Mouse (Mus musculus): Measurements from ENCODE around the gene Tex13a. TPM values are rescaled to one million over a fixed set of nuclear protein-coding genes. Genes with fewer than 3 reads are reported as not detected.

Tex13a gene
- polyA plus RNA-seq (2012; ENCODE audit: insufficient read depth, insufficient read length, missing spikeins) = not detected in 2 replicates

DNA sequence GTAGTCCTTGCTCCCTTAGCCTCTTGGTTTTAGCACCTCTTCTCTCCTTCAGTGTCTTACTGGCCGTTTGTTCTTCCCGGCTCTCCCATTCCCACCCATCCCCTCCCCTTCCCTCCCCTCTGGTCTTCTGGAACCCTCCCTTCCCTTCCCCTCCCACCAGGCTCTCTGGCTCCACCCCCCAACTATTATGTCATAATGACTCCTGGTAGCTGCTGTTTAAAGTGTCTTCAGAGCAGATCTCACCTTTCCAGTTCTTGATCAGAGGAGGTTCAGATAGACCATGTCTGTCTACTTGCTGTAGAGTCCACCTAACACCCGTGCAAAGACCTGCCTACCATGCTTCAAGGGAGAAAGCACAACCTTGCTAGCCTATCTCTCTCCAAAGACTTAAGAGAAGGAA, at the start of gene Tex13a:
TSS of gene Tex13a (minus strand) at position 101 of the 400 bp plus-strand sequence.
- H3K4me1 ChIP-seq (ENCODE audit: control insufficient read depth, insufficient read depth, low read length) = no peaks in the 10 kb centered on the region
- no peak for TF ChIP-seq POLR2A (IDR thresholded peaks at IDR 0.05; ENCODE audit: borderline replicate concordance, low read depth, low read length)
- no peak for TF ChIP-seq CTCF (IDR thresholded peaks at IDR 0.05; ENCODE audit: low read depth, low read length)
- no peak within 1 kb of the TSS for H3K27ac ChIP-seq (ENCODE audit: insufficient read depth, low read depth, low read length)
- H3K4me3 ChIP-seq (ENCODE audit: insufficient read depth, low read length) = no peak within 1 kb of the TSS

DNA sequence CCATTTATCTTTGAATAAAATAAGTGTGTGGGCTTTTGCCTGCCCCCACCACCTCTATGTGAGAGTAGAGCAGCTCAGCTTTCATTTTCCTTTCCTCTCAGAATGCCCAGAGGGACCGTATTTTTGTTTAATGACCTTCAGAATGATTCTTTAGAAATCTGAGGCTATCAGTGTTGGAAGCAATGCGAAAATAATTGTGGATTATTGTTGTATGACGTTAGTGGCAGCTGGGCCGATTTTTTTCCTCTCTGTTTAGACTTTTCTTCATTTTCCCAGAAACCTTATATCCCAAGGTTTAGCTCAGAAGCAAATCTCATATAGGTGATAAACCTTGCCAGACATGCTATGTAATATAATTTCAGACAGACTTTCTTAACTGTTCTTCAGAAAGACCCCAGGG, 25.2 kb upstream of the Tex13a start:
- no peak for TF ChIP-seq POLR2A (IDR thresholded peaks at IDR 0.05; ENCODE audit: borderline replicate concordance, low read depth, low read length)

DNA sequence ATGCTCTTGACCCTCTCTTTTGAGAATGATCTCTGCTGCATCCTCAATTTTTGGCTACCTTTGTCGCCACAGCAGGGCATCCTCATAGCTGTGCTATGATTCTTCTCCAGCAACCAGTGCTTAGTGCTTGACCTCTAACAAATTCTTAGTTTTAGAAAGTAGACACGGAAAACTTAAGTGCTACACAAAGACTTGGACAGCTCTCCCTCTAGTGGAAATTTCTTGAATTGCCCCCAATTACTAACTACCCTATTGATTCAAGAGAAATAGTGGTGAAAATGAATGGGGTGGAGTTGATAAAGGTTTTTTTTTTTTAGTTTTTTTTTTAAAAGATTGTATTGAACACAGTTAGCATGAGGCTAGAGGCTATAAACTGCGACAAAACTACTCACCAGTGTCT, 39.2 kb downstream of the Tex13a start:
- no peak for TF ChIP-seq POLR2A (IDR thresholded peaks at IDR 0.05; ENCODE audit: borderline replicate concordance, low read depth, low read length)
- no peak for TF ChIP-seq CTCF (IDR thresholded peaks at IDR 0.05; ENCODE audit: low read depth, low read length)
- H3K27ac ChIP-seq (ENCODE audit: insufficient read depth, low read depth, low read length) = no peak overlapping the region
- H3K4me1 ChIP-seq (ENCODE audit: control insufficient read depth, insufficient read depth, low read length) = no peaks in the 10 kb centered on the region
- no peak overlapping the region for H3K4me3 ChIP-seq (ENCODE audit: insufficient read depth, low read length)

More for the DNA sequence above, 25.2 kb upstream of the Tex13a start:
- H3K4me3 ChIP-seq (ENCODE audit: insufficient read depth, low read length) = no peak overlapping the region
- H3K27ac ChIP-seq (ENCODE audit: insufficient read depth, low read depth, low read length) = no peak overlapping the region
- H3K4me1 ChIP-seq (ENCODE audit: control insufficient read depth, insufficient read depth, low read length) = no peaks in the 10 kb centered on the region
